Mouse (Mus musculus) thymus, postnatal 4 days (tissue): Measurements from ENCODE around the gene Gm16451.
"Not testable (repeated sequence)": the region's sequence is repeated elsewhere in the genome, so short reads cannot be mapped to it uniquely, and the experiment has no call there.

Experiments
- DNase-seq: peaks from one replicate; pipeline ENCODE4 v3.0.0; 2021

The Gm16451 gene

GRCm38 (mm10) chr7:22118145-22118544 lies at the start of gene Gm16451:
TSS of gene Gm16451 (minus strand) at chr7:22118245.
- not testable (repeated sequence) for DNase-seq

GRCm38 (mm10) chr7:22163935-22164334 lies 45.9 kb upstream of the Gm16451 start, which contains the start of gene Vmn1r142:
TSS of gene Vmn1r142 (minus strand) at chr7:22164035.
- not testable (repeated sequence) for DNase-seq

- not testable (repeated sequence) for DNase-seq
These were observed 16.6 kb upstream of the Gm16451 start, which contains the start of gene Gm10666 for GRCm38 (mm10) chr7:22134641-22135040. TSS of gene Gm10666 (minus strand) at chr7:22134741.

GRCm38 (mm10) chr7:22068757-22069156 lies 49.3 kb downstream of the Gm16451 start, which contains the start of gene Vmn1r139:
TSS of gene Vmn1r139 (plus strand) at chr7:22069057.
- DNase-seq = not testable (repeated sequence)
